Mouse (Mus musculus) liver, embryonic 14.5 days (tissue): ENCODE results near the gene Elmo2.

Experiments used
- CTCF ChIP-seq: IDR thresholded peaks from 2 replicates; pipeline ENCODE4 v1.5.1; 2016; ENCODE audit warnings: antibody characterized with exemption, low read depth, control low read depth
- EP300 ChIP-seq: IDR thresholded peaks from 2 replicates; pipeline ENCODE4 v1.6.1; 2016; ENCODE audit warnings: antibody characterized with exemption, low read depth

DNA sequence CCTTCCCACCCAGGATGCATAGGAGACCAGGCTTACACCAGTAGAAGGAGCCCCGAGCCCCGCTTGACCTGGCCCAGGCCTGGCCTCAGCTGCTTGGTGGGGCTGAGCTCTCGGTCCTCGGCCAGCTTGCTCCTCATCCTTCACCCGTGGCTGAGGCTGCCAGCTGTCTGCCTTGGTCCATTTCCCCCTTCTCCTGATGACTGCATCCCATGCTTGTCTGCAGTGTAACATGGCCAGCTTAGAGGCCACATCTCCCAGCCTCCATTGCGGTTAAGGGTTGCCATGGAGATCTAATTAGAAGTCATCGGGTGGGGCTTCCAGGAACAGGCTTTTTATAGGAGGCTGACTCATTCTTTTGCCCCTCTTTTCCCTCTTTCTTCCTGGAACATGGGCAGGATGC, 62.4 kb downstream of the Elmo2 start:
- no peak for TF ChIP-seq CTCF
- no peak for TF ChIP-seq EP300
